Mouse (Mus musculus) kidney, embryonic 16.5 days (tissue): ENCODE data around the gene Afdn. TPM values are rescaled to one million over a fixed set of nuclear protein-coding genes. Genes with fewer than 3 reads are reported as not detected.
A peak's percentile ranks its signal among the peaks of the same experiment; 100 is the strongest.

Experiments used
- ATAC-seq: fragments of 200-750 bp; cut with Nextera tagmentation; 2 replicates; pipeline ENCODE4 v1.8.0; 2017; ENCODE audit warnings: moderate TSS enrichment; ENCODE audit not compliant: low FRiP score, low TSS enrichment
- H3K27ac ChIP-seq: fragments of 300-500 bp; sonication (generic); 2 replicates; pipeline ENCODE4 v1.5.1; 2014; ENCODE audit warnings: low read length
- H3K27me3 ChIP-seq: fragments of 300-500 bp; sonication (generic); 2 replicates; pipeline ENCODE4 v1.6.1; 2014; ENCODE audit warnings: low read length, control low read depth, mixed read lengths; ENCODE audit not compliant: insufficient read depth
- H3K36me3 ChIP-seq: fragments of 300-500 bp; sonication (generic); 2 replicates; pipeline ENCODE4 v1.6.1; 2014; ENCODE audit warnings: low read length, control low read depth, mixed read lengths; ENCODE audit not compliant: insufficient read depth
- H3K4me1 ChIP-seq: fragments of 300-500 bp; sonication (generic); 2 replicates; pipeline ENCODE4 v1.6.1; 2014; ENCODE audit warnings: low read length, control low read depth, mixed read lengths; ENCODE audit not compliant: insufficient read depth
- H3K4me2 ChIP-seq: fragments of 300-500 bp; sonication (generic); replicated peaks from 2 replicates; pipeline ENCODE4 v1.6.1; 2014; ENCODE audit warnings: low read depth, low read length
- H3K4me3 ChIP-seq: fragments of 300-500 bp; sonication (generic); 2 replicates; pipeline ENCODE4 v1.5.1; 2014; ENCODE audit warnings: mild to moderate bottlenecking, low read length
- H3K9ac ChIP-seq: fragments of 300-500 bp; sonication (generic); replicated peaks from 2 replicates; pipeline ENCODE4 v1.6.1; 2014; ENCODE audit warnings: low read length
- H3K9me3 ChIP-seq: fragments of 300-500 bp; sonication (generic); 2 replicates; pipeline ENCODE4 v1.6.1; 2016; ENCODE audit warnings: low read length, control low read depth
- WGBS: fragments of 180-500 bp; shearing (Covaris S2); extraction: QIAGEN DNeasy Blood & Tissue Kit; methylation state at CpG from one replicate; pipeline ENCODE4 v1.1.7; 2014; 5-methylcytosine and 5-hydroxymethylcytosine counted together
- polyA plus RNA-seq: library from polyadenylated mRNA; unstranded; fragments of >200 nt; fragmentation: Nextera tagmentation; extraction: Ambion mirVana; gene quantifications from 2 replicates; pipeline ENCODE4 v1.2.1, GENCODE M21; 2015

Afdn gene
- polyA plus RNA-seq = 52.7 TPM in 2 replicates

- Histone ChIP-seq H3K27me3 (no peaks in the 10 kb centered on the region), H3K36me3 (no peaks in the 10 kb centered on the region), H3K4me1 (peaks cover 17% of the 10 kb centered on the region), H3K4me3 (peak within 1 kb of the TSS; percentile 88), H3K4me2 (peak within 1 kb of the TSS; percentile 99), H3K27ac (peak within 1 kb of the TSS; percentile 94), H3K9ac (peak within 1 kb of the TSS; percentile 91), H3K9me3 (no peaks in the 10 kb centered on the region)
- WGBS = under 1% methylated on average over 74 of the region's 108 CpGs
- peak; percentile 97 for ATAC-seq
These were observed at the start of gene Afdn for GRCm38 (mm10) chr17:13759853-13760627. TSS of gene Afdn (plus strand) at chr17:13760539.

GRCm38 (mm10) chr17:13711173-13711572, 49.2 kb upstream of the Afdn start:
- H3K36me3 ChIP-seq = no peaks in the 10 kb centered on the region
- H3K4me1 ChIP-seq = 0 out of 2 replicates have a peak, but pooled peaks cover 4% of the 10 kb centered on the region
- no peaks in the 10 kb centered on the region for H3K27me3 ChIP-seq
- no peak overlapping the region for H3K27ac ChIP-seq
- H3K4me3 ChIP-seq = no peak overlapping the region
- WGBS = 73% methylated on average over 5 of the region's 5 CpGs
- H3K9me3 ChIP-seq = no peaks in the 10 kb centered on the region
- H3K9ac ChIP-seq = no peak overlapping the region
- H3K4me2 ChIP-seq = no peak overlapping the region
- no peak for ATAC-seq

GRCm38 (mm10) chr17:13712116-13712515, 48.2 kb upstream of the Afdn start:
- no peak overlapping the region for H3K4me2 ChIP-seq
- no peak overlapping the region for H3K4me3 ChIP-seq
- 0 out of 2 replicates have a peak, but pooled peaks cover 8% of the 10 kb centered on the region for H3K4me1 ChIP-seq
- H3K9ac ChIP-seq = no peak overlapping the region
- 81% methylated on average over 6 of the region's 6 CpGs for WGBS
- ATAC-seq = no peak
- no peaks in the 10 kb centered on the region for H3K36me3 ChIP-seq
- H3K27me3 ChIP-seq = no peaks in the 10 kb centered on the region
- no peak overlapping the region for H3K27ac ChIP-seq
- no peaks in the 10 kb centered on the region for H3K9me3 ChIP-seq

GRCm38 (mm10) chr17:13712518-13712917, 47.8 kb upstream of the Afdn start:
- Histone ChIP-seq H3K27me3 (no peaks in the 10 kb centered on the region), H3K4me2 (no peak overlapping the region), H3K4me3 (no peak overlapping the region), H3K27ac (no peak overlapping the region), H3K4me1 (0 out of 2 replicates have a peak, but pooled peaks cover 10% of the 10 kb centered on the region), H3K9me3 (no peaks in the 10 kb centered on the region), H3K9ac (no peak overlapping the region), H3K36me3 (no peaks in the 10 kb centered on the region)
- no peak for ATAC-seq
- WGBS = 93% methylated on average over 3 of the region's 3 CpGs

- 79% methylated on average over 4 of the region's 4 CpGs for WGBS
- Histone ChIP-seq H3K9ac (no peak overlapping the region), H3K4me1 (0 out of 2 replicates have a peak, but pooled peaks cover 10% of the 10 kb centered on the region), H3K9me3 (no peaks in the 10 kb centered on the region), H3K27ac (no peak overlapping the region), H3K4me3 (no peak overlapping the region), H3K36me3 (no peaks in the 10 kb centered on the region), H3K4me2 (no peak overlapping the region), H3K27me3 (no peaks in the 10 kb centered on the region)
- ATAC-seq = peak; percentile 29; the same call in 1 of the 2 replicates
These were observed 46.2 kb upstream of the Afdn start for GRCm38 (mm10) chr17:13714128-13714527.

GRCm38 (mm10) chr17:13714654-13715053, 45.7 kb upstream of the Afdn start:
- H3K4me3 ChIP-seq = no peak overlapping the region
- 62% methylated on average over 4 of the region's 4 CpGs for WGBS
- 0 out of 2 replicates have a peak overlapping the region, but pooled peaks have one; percentile 4 for H3K27ac ChIP-seq
- no peaks in the 10 kb centered on the region for H3K36me3 ChIP-seq
- H3K9me3 ChIP-seq = no peaks in the 10 kb centered on the region
- H3K4me2 ChIP-seq = no peak overlapping the region
- no peaks in the 10 kb centered on the region for H3K27me3 ChIP-seq
- peak; percentile 59; the same call in 1 of the 2 replicates for ATAC-seq
- no peak overlapping the region for H3K9ac ChIP-seq
- H3K4me1 ChIP-seq = 0 out of 2 replicates have a peak, but pooled peaks cover 10% of the 10 kb centered on the region

GRCm38 (mm10) chr17:13715511-13715910, 44.8 kb upstream of the Afdn start:
- Histone ChIP-seq H3K27ac (no peak overlapping the region), H3K9ac (no peak overlapping the region), H3K4me3 (no peak overlapping the region), H3K36me3 (no peaks in the 10 kb centered on the region), H3K9me3 (no peaks in the 10 kb centered on the region), H3K27me3 (no peaks in the 10 kb centered on the region), H3K4me2 (no peak overlapping the region), H3K4me1 (0 out of 2 replicates have a peak, but pooled peaks cover 10% of the 10 kb centered on the region)
- 66% methylated on average over 9 of the region's 9 CpGs for WGBS
- no peak for ATAC-seq

DNA sequence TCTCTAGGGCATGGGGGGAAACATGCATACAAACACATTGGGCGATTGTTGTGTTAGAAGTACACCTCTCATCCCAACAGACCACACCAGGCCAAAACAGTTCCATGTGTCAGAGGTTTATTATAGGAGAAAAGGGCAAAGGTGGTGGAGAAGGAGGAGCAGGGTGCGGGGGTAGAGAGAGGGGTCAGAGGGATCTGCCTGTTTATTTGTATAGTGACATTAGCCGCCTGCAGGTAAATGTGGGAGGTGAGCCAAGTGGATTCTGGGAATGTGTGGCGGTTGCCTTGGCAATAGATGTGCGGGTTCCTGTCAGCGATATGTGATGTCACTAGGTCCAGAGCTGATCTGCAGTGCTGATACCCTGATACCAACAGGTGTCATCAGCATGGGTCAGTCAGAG, 44.0 kb upstream of the Afdn start:
- Histone ChIP-seq H3K4me2 (no peak overlapping the region), H3K36me3 (no peaks in the 10 kb centered on the region), H3K4me3 (no peak overlapping the region), H3K27me3 (no peaks in the 10 kb centered on the region), H3K9ac (no peak overlapping the region), H3K9me3 (no peaks in the 10 kb centered on the region), H3K4me1 (0 out of 2 replicates have a peak, but pooled peaks cover 10% of the 10 kb centered on the region), H3K27ac (no peak overlapping the region)
- ATAC-seq = no peak
- 60% methylated on average over 6 of the region's 6 CpGs for WGBS

DNA sequence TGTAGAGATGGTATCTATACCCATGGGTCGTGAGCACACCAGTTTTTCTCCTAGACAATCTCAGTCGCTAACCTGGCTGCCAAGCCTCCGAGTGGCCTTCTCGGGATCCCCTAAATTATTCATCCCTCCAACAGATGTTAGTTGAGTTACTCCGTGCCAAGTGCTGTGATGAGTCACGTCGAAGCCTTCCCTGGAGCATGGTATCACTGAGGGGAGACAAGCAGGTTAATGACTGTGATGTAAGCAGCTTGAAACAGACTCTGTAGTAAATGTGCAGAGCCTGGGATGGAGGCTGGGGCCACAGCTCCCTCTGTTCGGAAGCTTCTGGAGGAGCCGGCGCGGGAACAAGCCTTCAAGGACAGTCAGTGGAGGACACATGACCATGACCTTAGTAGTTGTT, 42.9 kb upstream of the Afdn start:
- Histone ChIP-seq H3K9me3 (no peaks in the 10 kb centered on the region), H3K4me2 (no peak overlapping the region), H3K4me3 (no peak overlapping the region), H3K4me1 (0 out of 2 replicates have a peak, but pooled peaks cover 10% of the 10 kb centered on the region), H3K27me3 (no peaks in the 10 kb centered on the region), H3K27ac (no peak overlapping the region), H3K36me3 (no peaks in the 10 kb centered on the region), H3K9ac (no peak overlapping the region)
- 73% methylated on average over 11 of the region's 11 CpGs for WGBS
- ATAC-seq = no peak

DNA sequence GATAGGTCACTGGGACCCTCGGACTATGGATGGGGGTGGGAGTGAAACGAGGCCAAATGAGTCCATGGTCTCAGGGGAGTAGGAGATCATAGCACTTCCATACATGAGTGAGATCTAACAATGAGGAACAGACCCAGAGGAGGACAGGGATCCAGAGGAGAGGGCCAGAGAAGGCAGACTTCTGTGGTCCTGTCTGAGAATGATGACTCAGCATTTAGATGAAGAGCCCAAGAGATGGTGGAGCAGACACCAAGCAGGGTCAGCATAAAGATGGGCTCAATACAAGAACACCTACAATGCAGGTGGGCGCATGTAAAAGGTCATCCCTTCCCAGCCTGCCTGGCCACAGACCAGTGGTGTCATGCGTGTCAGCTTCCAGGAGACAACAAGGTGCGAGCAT, 40.2 kb upstream of the Afdn start:
- ATAC-seq = no peak
- WGBS = 89% methylated on average over 5 of the region's 5 CpGs

More for the DNA sequence above, 40.2 kb upstream of the Afdn start:
- H3K9me3 ChIP-seq = no peaks in the 10 kb centered on the region
- H3K9ac ChIP-seq = no peak overlapping the region
- no peak overlapping the region for H3K4me2 ChIP-seq
- 0 out of 2 replicates have a peak, but pooled peaks cover 12% of the 10 kb centered on the region for H3K4me1 ChIP-seq
- H3K36me3 ChIP-seq = no peaks in the 10 kb centered on the region
- H3K27me3 ChIP-seq = no peaks in the 10 kb centered on the region
- H3K4me3 ChIP-seq = no peak overlapping the region
- H3K27ac ChIP-seq = no peak overlapping the region
